Mouse (Mus musculus): ENCODE data around the gene Lcn2.

GRCm38 (mm10) chr2:32392063-32392462 is 4.0 kb upstream of the Lcn2 start:
- TF ChIP-seq CTCF (IDR thresholded peaks at IDR 0.05; ENCODE audit: low read depth, low read length) (no peak), POLR2A (IDR thresholded peaks at IDR 0.05; ENCODE audit: borderline replicate concordance, low read depth, low read length) (no peak)

All from bone marrow macrophage, adult 2 months (primary cell).